Mouse (Mus musculus) CH12F3 (cell line): ENCODE measurements around the gene Trim8.

Source experiments
- in situ Hi-C: fragments of 300-500 bp; cut with MboI; formaldehyde crosslinking; loops from 2 replicates; pipeline ENCODE4 v1.14.3; 2020; ENCODE audit warnings: low sequenced_read_pairs

The Trim8 gene

DNA sequence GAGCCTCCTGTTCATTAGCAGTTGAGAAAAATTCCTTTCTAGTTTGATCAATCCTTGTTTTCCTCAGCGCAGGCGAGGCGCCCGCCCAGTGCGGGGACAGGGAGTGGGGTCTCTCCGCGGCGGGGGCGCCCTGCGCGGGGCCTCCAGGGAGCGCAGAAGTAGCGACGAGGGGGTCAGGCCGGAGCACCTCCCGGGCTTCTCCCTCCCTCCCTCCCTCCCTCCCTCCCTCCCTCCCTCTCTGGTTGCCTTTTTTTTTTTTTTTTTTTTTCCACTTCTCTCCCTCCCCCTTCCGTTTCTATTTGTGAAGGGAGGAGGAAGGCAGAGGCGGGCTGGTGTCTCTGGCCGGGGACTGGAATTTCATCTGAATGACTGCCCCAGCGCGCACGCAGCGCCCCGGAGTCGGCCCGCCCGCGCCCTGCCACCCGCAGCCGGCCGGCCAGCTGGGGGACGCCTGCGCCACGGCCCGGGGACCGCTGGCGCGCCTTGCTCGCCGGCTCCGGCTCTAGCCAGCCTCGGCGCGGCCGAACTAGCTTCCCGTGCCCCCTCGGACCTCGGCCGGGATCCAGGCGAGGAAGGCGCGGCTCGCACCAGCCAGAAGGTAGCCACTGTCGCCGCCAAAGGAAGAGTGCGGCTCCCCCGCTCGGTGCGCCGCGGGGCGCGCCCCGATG is at the start of gene Trim8:
Trim8 (plus strand) TSS at position 302 of the 668 bp plus-strand sequence.
- in situ Hi-C loops = no loop called here

DNA sequence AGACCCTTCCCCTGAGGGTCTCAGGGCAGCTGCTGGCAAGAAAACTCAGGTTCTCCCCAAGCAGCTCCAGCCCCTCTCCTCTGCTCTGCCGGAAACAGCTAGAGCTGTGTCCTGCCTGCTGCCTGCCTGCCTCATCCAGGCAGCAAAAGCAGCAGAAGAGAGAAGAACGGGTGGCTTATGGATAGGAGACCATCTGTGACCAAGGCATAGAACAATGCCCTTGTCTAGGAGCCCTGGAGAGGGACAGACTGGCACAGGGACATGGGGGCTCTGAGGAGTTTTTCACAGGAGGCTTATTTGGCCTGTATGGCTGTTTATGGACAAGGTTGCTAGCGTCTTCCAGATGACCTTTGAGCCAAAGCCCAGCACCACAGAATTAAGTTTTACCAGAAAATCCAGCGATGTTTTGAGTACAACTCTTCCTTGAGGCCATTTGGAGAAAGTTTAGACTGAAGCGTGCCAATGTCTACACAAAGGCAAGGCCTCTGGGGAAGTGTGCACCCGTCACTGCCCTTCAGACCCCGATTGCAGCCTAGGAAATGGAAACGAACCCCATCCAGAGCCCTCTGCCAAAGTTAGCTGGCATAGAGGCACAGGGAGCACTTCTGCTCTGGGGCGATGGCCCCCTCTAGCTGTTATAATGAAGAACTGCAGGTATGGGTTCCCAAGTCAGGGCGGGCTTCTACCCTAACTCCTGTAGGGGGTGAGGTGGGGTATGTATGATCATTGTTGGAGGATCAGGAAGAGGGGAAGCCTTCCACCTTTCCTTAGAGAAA is 49.3 kb upstream of the Trim8 start:
- in situ Hi-C loops = no loop called here

DNA sequence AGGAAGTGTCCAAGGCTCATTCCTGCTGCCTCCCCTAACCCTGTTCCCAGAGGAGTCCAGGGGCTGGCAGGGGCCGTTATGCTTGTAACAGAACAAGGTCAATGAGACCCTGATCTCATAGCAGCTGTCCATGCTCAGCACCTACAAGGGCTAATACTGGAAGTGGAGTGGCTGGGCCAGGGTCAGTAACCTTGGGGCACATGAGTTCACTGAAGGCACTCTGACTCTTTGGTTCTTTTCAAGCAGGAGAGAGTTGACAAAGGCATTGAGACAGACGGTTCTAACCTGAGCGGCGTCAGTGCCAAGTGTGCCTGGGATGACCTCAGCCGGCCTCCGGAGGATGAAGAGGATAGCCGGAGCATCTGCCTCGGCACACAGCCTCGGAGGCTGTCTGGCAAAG is 48.6 kb upstream of the Trim8 start:
- in situ Hi-C loops = no loop called here

DNA sequence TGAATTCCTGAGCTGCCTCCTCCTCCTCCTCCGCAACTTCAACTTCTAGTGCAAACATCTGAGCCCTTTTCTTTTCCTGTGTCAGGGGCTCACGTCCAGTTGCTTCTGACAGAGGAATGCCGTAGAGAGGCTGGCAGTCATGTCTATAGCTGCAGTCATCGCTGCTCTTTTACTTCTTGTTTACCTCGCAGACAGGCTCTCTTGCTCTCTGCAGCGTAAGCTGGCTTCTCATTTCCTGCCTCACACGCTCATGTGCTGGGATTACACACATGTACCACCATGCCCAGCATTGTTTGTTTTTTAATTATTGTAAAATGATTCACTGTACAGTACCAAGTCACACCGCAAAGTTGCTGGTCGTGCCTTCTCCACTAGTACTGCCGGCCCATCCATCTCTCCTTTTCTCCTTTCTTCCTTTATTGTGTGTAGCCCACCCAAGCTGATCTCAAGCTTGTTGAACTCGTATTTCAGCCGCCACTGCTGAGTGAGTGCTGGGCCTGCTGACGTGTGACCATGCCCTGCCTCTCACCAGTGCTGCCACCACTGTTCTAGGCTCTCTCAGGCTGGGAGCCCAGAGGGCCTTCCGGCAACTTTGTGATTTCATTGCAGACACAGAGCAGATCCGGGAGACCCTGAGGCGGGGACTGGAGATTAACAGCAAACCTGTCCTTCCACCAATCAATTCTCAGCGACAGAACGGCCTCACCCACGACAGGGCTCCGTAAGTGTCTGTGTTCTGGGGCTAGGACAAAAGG is 47.2 kb upstream of the Trim8 start:
- in situ Hi-C loops = no loop called here

DNA sequence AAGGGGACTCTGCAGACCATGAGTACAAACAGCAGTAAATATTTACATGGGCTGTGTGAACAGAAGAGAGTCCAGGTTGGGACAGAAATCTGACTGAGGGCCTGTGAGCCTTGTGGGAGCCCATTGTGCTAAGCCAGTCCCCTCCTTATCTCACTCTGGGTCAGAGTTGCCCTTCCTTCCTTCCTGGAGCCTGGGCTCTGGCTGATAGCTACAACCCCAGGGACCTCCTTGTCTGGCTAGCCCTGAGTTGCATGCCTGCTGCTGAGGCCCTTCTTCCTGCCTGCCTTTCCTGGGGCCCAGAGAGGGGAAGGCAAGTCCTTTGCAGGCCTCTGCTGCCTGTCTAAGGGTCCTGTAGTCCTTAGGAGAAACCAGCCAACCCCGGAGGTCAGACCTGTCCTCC is 46.5 kb upstream of the Trim8 start:
- in situ Hi-C loops = no loop called here

GRCm38 (mm10) chr19:46455556-46455955 is 45.9 kb upstream of the Trim8 start:
- in situ Hi-C loops = no loop called here

DNA sequence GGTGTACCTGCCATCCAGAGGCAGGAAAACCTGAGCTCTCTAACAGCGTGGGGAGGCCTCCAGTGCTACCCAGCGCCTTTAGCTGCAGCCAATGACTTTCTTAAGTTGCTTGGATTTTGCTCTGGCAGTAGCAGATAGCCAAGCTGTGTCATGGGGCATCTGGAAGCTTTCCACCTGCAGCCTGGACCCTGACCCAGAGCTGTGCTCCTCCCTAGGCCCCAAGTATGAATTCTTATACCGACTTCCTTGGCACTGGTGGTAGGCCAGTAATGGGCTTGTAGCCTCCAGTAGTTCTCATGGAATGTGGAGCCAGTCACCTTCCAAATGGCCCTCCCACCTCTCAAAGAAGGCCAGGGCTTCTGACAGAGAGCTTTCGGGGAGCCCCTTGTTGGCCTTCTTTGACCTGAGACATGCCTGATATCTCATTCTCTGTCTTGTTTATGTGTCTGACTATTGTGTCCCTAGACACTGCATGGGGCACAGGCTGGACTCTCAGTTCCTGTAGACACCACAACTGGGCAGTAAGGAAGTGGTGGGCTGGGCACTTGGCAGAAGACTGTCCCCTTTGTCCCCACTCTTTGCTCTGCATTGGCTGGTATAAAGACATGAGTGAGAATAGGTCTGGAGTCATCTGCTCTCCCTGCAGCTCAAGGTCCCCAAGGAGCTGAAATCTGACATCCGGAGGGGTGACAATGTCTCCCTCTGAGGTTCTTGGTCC is 45.3 kb upstream of the Trim8 start:
- in situ Hi-C loops = no loop called here

DNA sequence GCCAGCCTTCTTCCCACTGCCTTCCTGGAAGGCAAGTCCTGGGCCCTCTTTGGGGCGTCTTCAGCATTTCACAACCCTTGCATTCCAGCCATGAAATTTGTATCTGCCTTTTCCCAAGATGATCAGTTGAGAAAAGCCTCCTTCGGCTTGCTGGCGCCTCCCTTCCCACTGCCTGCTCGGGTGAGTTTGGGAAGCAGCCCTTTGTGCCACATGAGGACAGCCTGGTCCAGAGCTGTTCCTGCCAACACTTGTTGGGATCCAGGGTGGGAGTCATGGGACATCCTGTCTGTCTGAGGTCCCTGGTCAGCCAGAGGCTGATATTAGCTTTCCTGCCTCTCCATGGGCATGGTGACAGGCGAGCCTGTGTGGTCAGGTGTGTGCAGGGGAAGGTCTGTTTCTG is 43.7 kb upstream of the Trim8 start:
- in situ Hi-C loops = no loop called here

GRCm38 (mm10) chr19:46459256-46459655 is 42.2 kb upstream of the Trim8 start:
- in situ Hi-C loops = no loop called here

DNA sequence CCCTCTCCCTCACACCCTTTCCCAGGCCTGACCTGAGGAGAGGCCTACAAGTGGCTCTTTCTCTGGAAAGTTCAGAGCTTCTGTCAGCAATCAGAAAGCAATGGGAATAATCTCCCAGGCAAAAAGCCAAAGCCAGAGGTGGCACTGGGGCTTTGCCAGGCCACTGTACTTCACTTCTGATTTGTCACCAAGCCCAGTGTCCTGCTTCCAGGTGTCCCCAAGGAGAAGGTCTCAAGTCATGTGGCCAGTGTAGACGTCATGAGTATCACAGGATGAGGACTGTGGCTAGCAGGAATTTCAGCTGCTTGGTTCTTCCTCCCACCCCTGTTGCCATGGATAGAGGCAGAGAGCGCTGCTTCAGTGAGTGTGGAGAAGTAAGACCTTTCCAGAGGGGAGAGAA is 41.6 kb upstream of the Trim8 start:
- in situ Hi-C loops = no loop called here

DNA sequence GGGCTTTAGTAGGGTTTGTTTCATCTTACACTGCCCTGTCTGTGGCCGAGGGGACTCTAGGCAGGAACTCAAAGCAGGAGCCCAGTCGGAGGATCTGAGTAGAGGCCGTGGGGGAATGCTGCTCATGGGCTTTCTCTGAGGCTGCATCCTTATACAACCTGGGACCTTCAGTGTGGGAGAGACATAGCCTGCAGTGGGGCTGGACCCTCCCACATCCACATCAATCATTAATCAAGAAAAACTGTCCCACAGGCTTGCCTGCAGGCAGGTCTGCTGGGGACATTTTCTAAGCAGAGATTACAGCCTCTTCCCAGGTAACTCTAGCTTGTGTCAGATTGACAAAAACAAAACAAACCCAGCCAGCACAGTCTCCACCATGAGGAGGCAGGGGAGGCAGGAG is 38.9 kb upstream of the Trim8 start:
- in situ Hi-C loops = no loop called here

DNA sequence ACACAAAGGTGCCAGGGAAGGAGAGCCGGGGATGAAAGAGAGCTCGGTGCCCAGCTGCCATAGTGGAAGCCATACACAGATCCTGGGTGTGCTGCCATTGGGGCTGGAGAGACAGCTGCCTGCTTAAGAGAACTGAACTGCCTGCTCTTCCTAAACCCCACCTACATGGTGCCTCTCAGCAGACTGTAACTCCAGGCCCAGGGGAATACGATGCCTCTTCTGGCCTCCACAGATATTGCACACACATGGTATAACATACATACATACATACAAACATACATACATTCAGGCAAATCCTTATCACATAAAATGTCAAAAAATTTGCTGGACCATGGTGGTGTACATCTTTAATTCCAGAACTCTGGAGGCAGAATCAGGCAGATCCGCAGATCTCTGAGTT is 38.1 kb upstream of the Trim8 start:
- in situ Hi-C loops = no loop called here

DNA sequence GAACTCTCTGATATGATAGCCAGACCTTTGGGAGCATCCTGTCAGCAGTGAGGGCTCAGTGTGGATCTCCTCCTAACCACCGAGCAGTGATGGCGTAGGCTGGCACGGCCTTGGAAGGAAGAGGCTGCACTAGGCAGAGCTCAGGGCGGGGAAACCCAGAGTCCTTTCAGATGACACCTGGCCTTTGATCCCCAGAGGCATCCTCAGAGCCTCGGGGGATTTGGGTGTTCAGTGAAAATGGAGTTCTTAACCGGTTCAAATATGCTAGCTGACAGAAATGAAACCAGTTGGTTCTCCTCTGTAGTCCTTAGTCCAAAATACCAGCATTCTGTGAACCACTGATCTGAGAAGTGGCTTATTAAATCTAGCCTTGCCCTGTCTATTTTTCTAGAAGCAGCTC is 35.3 kb upstream of the Trim8 start:
- in situ Hi-C loops = no loop called here

GRCm38 (mm10) chr19:46467051-46467503 is 34.4 kb upstream of the Trim8 start:
- in situ Hi-C loops = no loop called here

DNA sequence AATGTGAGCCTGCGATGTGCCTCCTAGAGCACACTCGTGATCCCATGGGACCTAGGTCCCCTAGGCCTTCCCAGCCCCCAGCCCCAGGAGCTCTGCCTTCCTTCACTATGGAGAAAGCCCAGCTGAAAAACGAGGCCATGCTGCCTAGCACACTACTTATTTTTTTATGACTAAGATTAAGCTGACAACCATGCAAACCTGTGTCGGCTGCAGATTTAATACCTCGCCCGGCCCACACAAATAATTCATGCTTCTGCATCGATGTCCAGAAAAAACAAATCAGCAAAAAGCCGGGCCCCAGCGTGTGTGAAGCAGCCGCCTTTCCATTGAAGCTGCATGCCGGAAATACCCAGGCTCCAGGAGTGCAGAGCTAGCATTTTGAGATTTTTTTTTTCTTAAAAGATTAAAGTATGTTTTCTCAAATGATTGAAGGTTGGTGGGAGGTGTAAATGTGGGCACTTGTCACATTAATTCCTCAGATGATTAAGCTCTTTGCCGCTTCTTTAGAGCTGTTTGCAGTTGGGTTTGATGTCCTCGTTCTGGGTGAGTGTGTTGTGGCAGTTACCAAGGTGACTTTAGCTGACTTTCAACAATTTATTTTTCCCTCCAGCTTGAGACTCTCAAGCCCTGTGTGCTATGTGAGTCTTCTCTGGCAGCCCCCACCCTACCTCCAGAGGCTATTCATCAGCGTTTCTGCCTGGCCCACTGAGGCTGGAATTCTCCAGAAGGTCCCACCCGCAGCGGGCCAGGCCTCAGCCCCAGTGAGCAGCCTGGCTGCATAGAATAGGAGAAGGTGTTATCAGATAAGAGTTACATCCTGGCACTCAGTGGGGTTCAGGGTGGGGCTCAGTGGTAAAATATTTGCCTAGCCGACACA is 30.9 kb upstream of the Trim8 start:
- in situ Hi-C loops = no loop called here

DNA sequence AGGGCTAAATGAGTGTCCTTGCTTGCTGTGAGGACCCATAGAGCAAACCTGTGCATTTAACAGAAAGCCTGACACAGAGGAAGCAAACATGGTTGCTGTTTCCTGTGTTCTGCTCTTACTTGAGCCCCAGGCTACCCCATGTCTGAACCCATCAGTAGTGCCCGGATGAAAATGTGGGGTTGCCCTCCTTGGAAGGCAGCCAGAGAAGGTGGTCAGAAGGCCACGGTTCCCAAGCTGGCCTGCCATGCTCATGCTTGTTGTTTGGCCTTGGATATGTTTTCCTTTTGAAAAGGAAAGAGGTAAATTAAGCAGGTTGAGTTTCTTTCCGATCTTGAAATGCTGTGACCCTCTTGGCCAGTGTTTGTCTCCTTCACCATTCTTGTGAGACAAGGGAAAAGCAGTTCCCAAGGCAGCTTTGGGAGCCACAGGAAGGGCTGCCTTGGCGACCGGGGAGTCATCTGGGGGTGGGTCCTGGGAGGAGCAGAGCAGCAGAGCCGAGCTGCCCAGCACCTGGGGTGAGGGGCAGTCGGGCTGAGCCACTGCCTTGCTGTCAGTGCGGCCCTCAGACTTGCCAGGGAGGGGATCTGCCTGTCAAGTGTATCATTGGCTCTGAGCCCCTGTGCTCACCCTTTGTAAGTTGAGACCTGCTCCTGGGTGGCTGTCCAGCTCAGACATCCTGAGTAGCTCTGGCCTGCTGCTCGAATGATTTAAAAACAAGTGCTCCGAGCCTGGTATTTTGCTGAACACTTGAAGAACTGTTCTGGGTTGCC is 30.0 kb upstream of the Trim8 start:
- in situ Hi-C loops = no loop called here

- in situ Hi-C loops = no loop called here
These were observed 24.1 kb upstream of the Trim8 start for GRCm38 (mm10) chr19:46477432-46477845.

- in situ Hi-C loops = no loop called here
These were observed 23.3 kb upstream of the Trim8 start for GRCm38 (mm10) chr19:46478242-46478641.

DNA sequence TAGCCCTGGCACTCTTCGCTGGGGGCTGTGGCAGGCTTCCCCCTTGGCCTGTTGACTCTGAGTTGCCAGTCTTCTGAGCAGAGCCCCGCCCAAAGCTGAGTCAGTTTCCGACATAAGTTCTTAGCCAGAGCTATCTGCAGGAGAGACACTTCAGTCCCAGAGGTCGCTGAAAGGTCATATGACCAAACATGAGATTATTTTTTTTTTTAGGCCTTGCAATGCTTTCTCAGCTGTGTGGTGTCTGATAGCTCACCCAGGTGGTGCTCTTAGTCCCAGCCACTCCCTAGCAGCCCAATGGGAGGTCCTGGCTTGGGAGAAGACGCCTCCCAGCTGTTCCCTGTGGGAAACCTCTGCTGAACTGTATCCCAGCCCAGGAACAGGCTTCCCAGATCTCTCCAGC is 22.7 kb upstream of the Trim8 start:
- in situ Hi-C loops = no loop called here
